Mouse (Mus musculus) retina, postnatal 1 day (tissue): ENCODE measurements around the gene Gramd1a.

ENCODE experiments used
- DNase-seq: peaks from one replicate; pipeline ENCODE4 v3.0.0-alpha.2; 2012

Gramd1a gene

GRCm38 (mm10) chr7:31119556-31119955, 36.1 kb downstream of the Gramd1a start:
- DNase-seq, result no peak

- no peak for DNase-seq
Observed at GRCm38 (mm10) chr7:31118486-31118885, 37.2 kb downstream of the Gramd1a start.

- no peak for DNase-seq
Observed at GRCm38 (mm10) chr7:31117465-31117864, 38.2 kb downstream of the Gramd1a start.

- peak; percentile 40 for DNase-seq
Observed at GRCm38 (mm10) chr7:31116721-31117145, 39.0 kb downstream of the Gramd1a start.

GRCm38 (mm10) chr7:31115587-31116043, 40.1 kb downstream of the Gramd1a start:
- DNase-seq, result peak; percentile 34

- DNase-seq, result no peak
Observed at GRCm38 (mm10) chr7:31115182-31115581, 40.5 kb downstream of the Gramd1a start, which contains the start of gene Hpn. Gene Hpn, minus strand, starts transcription at chr7:31115290.

GRCm38 (mm10) chr7:31114646-31115045, 41.0 kb downstream of the Gramd1a start:
- DNase-seq, result no peak

GRCm38 (mm10) chr7:31113800-31114199, 41.9 kb downstream of the Gramd1a start:
- DNase-seq, result no peak

GRCm38 (mm10) chr7:31112036-31112435, 43.7 kb downstream of the Gramd1a start:
- no peak for DNase-seq

GRCm38 (mm10) chr7:31110861-31111385, 44.8 kb downstream of the Gramd1a start:
- DNase-seq, result no peak

- no peak for DNase-seq
Observed at GRCm38 (mm10) chr7:31109796-31110195, 45.9 kb downstream of the Gramd1a start.

- no peak for DNase-seq
Observed at GRCm38 (mm10) chr7:31109091-31109490, 46.6 kb downstream of the Gramd1a start.

GRCm38 (mm10) chr7:31107781-31108180, 47.9 kb downstream of the Gramd1a start:
- DNase-seq, result no peak

GRCm38 (mm10) chr7:31106166-31106565, 49.5 kb downstream of the Gramd1a start:
- no peak for DNase-seq

GRCm38 (mm10) chr7:31105061-31105768, 50.5 kb downstream of the Gramd1a start:
- peak; percentile 48 for DNase-seq

- DNase-seq, result no peak
Observed at GRCm38 (mm10) chr7:31100786-31101185, 54.9 kb downstream of the Gramd1a start.

GRCm38 (mm10) chr7:31099612-31099982, 56.1 kb downstream of the Gramd1a start:
- no peak for DNase-seq

GRCm38 (mm10) chr7:31098697-31099611, 56.7 kb downstream of the Gramd1a start:
- DNase-seq, result no peak

- peak; percentile 94 for DNase-seq
Observed at GRCm38 (mm10) chr7:31097583-31098248, 58.0 kb downstream of the Gramd1a start.

GRCm38 (mm10) chr7:31096892-31097564, 58.7 kb downstream of the Gramd1a start:
- no peak for DNase-seq

GRCm38 (mm10) chr7:31094774-31095501, 60.8 kb downstream of the Gramd1a start:
- peak; percentile 54 for DNase-seq

- no peak for DNase-seq
Observed at GRCm38 (mm10) chr7:31089721-31090120, 66.0 kb downstream of the Gramd1a start.
